Mouse (Mus musculus): ENCODE measurements around the gene Usp15. TPM values are rescaled to one million over a fixed set of nuclear protein-coding genes. Genes with fewer than 3 reads are reported as not detected.

The Usp15 gene
- polyA plus RNA-seq, 1 experiment, result 52.4 TPM

DNA sequence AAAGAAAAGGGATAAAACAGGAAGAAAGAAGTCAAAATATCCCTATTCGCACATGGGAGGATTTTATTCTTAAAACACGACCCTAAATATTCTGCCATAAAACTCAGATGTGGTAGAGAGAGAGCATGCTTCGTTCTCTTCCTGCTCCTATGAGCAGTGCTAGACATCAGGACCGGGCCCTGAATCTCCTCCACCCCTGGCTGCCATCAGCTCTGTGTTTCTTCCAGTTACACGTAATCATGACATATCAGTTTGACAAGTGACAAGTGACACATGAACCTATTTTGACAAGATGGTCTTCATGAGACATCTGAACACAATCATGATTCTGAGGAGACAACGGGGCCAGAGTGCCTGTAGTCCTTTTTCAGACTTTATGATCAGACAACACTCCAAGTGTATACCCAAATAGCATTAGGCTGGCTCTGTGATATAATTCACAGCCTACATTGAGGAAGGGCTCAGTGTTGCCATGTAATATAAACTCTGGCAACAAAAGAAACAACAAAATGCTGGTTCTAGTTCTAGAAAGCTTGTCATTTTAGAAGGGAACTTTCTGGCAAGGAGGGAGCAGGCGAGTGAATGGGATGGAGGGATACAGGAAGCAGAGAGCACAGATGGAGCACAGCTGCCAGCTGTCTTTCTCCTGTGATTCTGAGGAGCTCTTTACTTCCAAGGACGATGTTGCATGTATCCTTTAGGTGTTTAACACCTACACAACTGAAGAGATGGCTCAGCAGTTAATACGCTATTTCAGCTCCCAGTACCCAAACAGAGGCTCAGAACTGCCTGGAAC is 141.4 kb downstream of the Usp15 start:
- Histone ChIP-seq H3K27ac (ENCODE audit: insufficient read depth, low read length) (no peak overlapping the region), H3K4me3 (replicated peaks; ENCODE audit: insufficient read depth, low read depth, low read length) (no peak overlapping the region), H3K27me3 (ENCODE audit: control insufficient read depth, insufficient read depth, low read length) (no peaks in the 10 kb centered on the region), H3K4me1 (ENCODE audit: control insufficient read depth, insufficient read depth, low read length) (peaks cover 8% of the 10 kb centered on the region)
- WGBS, result 77% methylated on average over 9 of the region's 9 CpGs
- TF ChIP-seq CTCF (IDR thresholded peaks at IDR 0.05; ENCODE audit: borderline replicate concordance, insufficient read depth, low read depth, low read length) (no peak), POLR2A (IDR thresholded peaks at IDR 0.05; ENCODE audit: borderline replicate concordance, insufficient read depth, low read length) (no peak)
- no peak for DNase-seq

Other genes with a start within 250 kb of the Usp15 start
- gene Mon2, start 120.5 kb downstream of the Usp15 start, polyA plus RNA-seq (2012; rRNA removed), result 64.1 and 67.2 TPM in 2 replicates
- gene Fam19a2, start 67.0 kb upstream of the Usp15 start, polyA plus RNA-seq (2012; rRNA removed), result 6.6 and 8.5 TPM in 2 replicates